Mouse (Mus musculus) heart, adult 2 months (tissue): Measurements from ENCODE around the gene Cntn3. TPM values are rescaled to one million over a fixed set of nuclear protein-coding genes. Genes with fewer than 3 reads are reported as not detected.
"Not testable (repeated sequence)": the region's sequence is repeated elsewhere in the genome, so short reads cannot be mapped to it uniquely, and the experiment has no call there.

ENCODE experiments used
- DNase-seq, 2 experiments: peaks; one replicate each; pipeline ENCODE4 v3.0.0; 2021
- H3K27ac ChIP-seq: fragments of 200-600 bp; 2 replicates; pipeline ENCODE4 v1.8.1; 2022
- H3K27me3 ChIP-seq: fragments of 200-500 bp; 2 replicates; pipeline ENCODE4 v1.6.1; 2012; ENCODE audit warnings: mild to moderate bottlenecking, low read length, inconsistent platforms, mixed read lengths; ENCODE audit not compliant: control insufficient read depth, insufficient read depth
- H3K36me3 ChIP-seq: fragments of 200-500 bp; 2 replicates; pipeline ENCODE4 v1.6.1; 2012; ENCODE audit warnings: low read length, inconsistent platforms; ENCODE audit not compliant: control insufficient read depth, insufficient read depth
- H3K4me1 ChIP-seq: fragments of 200-500 bp; 2 replicates; pipeline ENCODE4 v1.6.1; 2011; ENCODE audit warnings: low read length; ENCODE audit not compliant: control insufficient read depth, insufficient read depth
- H3K4me3 ChIP-seq: fragments of 200-600 bp; 2 replicates; pipeline ENCODE4 v1.8.1; 2022
- H3K79me2 ChIP-seq: fragments of 200-500 bp; replicated peaks from 2 replicates; pipeline ENCODE4 v1.6.1; 2012; ENCODE audit warnings: mild to moderate bottlenecking, inconsistent platforms, low read length, moderate library complexity, mixed read lengths; ENCODE audit not compliant: control insufficient read depth, insufficient read depth
- H3K9ac ChIP-seq: fragments of 200-500 bp; 2 replicates; pipeline ENCODE4 v1.6.1; 2012; ENCODE audit warnings: low read depth, mild to moderate bottlenecking, control low read depth, inconsistent platforms, low read length, mixed read lengths
- CTCF ChIP-seq: fragments of 200-600 bp; IDR thresholded peaks from 2 replicates; pipeline ENCODE4 v1.8.1; 2022; ENCODE audit warnings: antibody characterized with exemption, mild to moderate bottlenecking, moderate library complexity
- EP300 ChIP-seq: fragments of 200-500 bp; IDR thresholded peaks from 2 replicates; pipeline ENCODE4 v1.6.1; 2011; ENCODE audit warnings: low read depth, low read length, control low read depth; ENCODE audit not compliant: insufficient read depth
- POLR2A ChIP-seq: fragments of 200-500 bp; IDR thresholded peaks from 2 replicates; pipeline ENCODE4 v1.6.1; 2011; ENCODE audit warnings: mild to moderate bottlenecking, low read depth, low read length, control low read depth; ENCODE audit not compliant: insufficient read depth
- WGBS: fragments of 180-500 bp; shearing (Covaris S2); methylation state at CpG from one replicate; pipeline ENCODE4 v1.1.7; 2018; 5-methylcytosine and 5-hydroxymethylcytosine counted together
- intact Hi-C: fragments of 180-260 bp; cut with DNase I; formaldehyde crosslinking; loops from one replicate; pipeline ENCODE4 v1.15.1; 2025
- long read RNA-seq: library from polyadenylated mRNA; stranded (forward); transcript quantifications from one replicate; pipeline ENCODE4 v2.0.0, GENCODE M21; 2021
- polyA plus RNA-seq: library from polyadenylated mRNA; depleted of rRNA; stranded (reverse); fragments of >200 nt; gene quantifications from 2 replicates; pipeline ENCODE4 v1.2.3, GENCODE M21; 2012; rRNA removed
- total RNA-seq, 2 experiments: library from RNA; stranded (reverse); gene quantifications; 2 replicates each; pipeline ENCODE4 v1.2.3; 2021

Gene Cntn3
- not detected for total RNA-seq
- 0.03 and 0.04 TPM in 2 replicates for polyA plus RNA-seq
- long read RNA-seq: 0 reads

DNA sequence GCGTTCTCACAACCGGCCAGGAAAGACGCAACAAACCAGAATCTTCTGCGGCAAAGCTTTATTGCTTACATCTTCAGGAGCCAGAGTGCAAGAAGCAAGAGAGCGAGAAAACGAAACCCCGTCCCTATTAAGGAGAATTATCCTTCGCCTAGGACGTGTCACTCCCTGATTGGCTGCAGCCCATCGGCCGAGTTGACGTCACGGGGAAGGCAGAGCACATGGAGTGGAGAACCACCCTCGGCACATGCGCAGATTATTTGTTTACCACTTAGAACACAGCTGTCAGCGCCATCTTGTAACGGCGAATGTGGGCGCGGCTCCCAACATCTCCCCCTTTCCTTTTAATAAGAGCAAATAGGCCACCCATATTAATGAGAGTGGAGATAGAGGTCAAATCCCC is at the start of gene Cntn3:
TSS of gene Cntn3 (minus strand) at position 101 of the 400 bp plus-strand sequence.
- H3K4me3 ChIP-seq, intact Hi-C loops, H3K27me3 ChIP-seq, H3K36me3 ChIP-seq, DNase-seq, H3K9ac ChIP-seq, H3K4me1 ChIP-seq, H3K79me2 ChIP-seq, H3K27ac ChIP-seq: not testable (repeated sequence)
- 91% methylated on average over 7 of the region's 20 CpGs for WGBS

DNA sequence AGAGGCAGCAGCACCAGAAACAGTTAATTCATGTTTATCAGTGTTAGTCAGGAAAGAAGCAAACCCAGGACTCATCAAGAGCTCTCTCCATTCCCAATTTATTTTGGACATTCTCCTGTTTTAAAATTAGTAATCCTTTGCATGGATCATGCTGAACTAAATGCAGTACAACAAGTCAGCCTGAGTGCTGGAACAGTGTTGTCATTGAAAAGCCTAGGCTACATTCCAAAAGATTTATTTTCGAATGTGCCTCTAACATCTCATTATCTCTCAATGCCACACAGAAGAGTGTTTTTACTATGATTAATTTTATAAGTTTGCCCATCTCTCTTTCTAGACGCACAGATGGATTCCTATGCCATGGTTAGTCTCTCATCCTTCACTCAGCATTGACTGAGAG is 27.9 kb upstream of the Cntn3 start:
- WGBS: 41% methylated on average over 2 of the region's 2 CpGs
- no peaks in the 10 kb centered on the region for H3K79me2 ChIP-seq
- intact Hi-C loops: no loop called here

DNA sequence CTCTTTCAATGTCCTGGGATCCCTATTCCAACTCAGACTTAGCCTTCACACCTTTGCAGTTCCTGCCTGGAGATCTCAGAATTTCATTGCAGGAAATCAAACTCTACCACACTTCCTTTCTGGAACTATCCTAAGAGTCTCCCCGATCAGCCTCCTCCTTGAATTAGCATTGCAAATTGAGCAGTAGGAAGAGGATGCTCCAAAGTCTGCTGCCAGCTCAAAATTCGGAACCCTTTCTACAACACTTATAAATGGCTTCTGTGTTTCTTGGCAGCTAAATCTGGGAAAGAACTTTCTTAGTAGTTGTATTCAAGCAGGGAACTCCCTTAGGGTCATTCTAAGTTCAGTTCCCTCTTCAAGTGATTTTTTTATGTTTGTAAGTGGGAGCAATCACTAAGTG is 24.9 kb upstream of the Cntn3 start:
- H3K9ac ChIP-seq: no peak overlapping the region
- H3K36me3 ChIP-seq: no peaks in the 10 kb centered on the region
- DNase-seq: no peak
- no peak overlapping the region for H3K4me3 ChIP-seq
- intact Hi-C loops: no loop called here
- H3K4me1 ChIP-seq: no peaks in the 10 kb centered on the region
- 37% methylated on average over 2 of the region's 2 CpGs for WGBS
- H3K27ac ChIP-seq: no peak overlapping the region
- H3K79me2 ChIP-seq: no peaks in the 10 kb centered on the region
- no peaks in the 10 kb centered on the region for H3K27me3 ChIP-seq
- TF ChIP-seq CTCF (no peak), EP300 (no peak), POLR2A (no peak)

More for the DNA sequence above, 27.9 kb upstream of the Cntn3 start:
- H3K27ac ChIP-seq: no peak overlapping the region
- DNase-seq: no peak
- H3K9ac ChIP-seq: no peak overlapping the region
- H3K27me3 ChIP-seq: no peaks in the 10 kb centered on the region
- no peak overlapping the region for H3K4me3 ChIP-seq
- H3K36me3 ChIP-seq: no peaks in the 10 kb centered on the region
- TF ChIP-seq POLR2A (no peak), EP300 (no peak), CTCF (no peak)
- H3K4me1 ChIP-seq: no peaks in the 10 kb centered on the region

DNA sequence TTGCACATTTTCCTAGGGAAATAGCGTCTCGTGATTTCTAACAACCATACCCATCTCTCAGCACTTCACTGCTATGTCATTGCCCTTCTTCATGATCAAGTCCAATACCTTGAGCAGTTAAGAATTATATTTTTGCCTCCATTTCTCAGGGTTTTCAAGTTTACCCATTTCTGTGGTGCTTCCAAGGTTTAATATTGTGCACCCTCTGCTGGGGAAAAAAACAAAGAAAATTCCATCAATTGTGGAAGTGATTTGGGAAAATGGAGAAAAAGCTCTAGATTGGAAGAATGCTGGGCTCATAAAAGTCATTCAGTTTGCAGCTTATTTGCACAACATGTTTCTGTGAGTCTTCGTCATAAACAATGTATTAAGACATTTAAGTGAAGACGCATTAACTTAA is 17.2 kb upstream of the Cntn3 start:
- TF ChIP-seq POLR2A: no peak
- TF ChIP-seq CTCF: peak; percentile 15; the same call in 1 of the 2 replicates
- no peaks in the 10 kb centered on the region for H3K36me3 ChIP-seq
- no peaks in the 10 kb centered on the region for H3K27me3 ChIP-seq
- H3K79me2 ChIP-seq: no peaks in the 10 kb centered on the region
- intact Hi-C loops: no loop called here
- no peak for DNase-seq
- no peak overlapping the region for H3K9ac ChIP-seq
- no peak overlapping the region for H3K27ac ChIP-seq
- 87% methylated on average over 4 of the region's 4 CpGs for WGBS
- H3K4me1 ChIP-seq: no peaks in the 10 kb centered on the region
- H3K4me3 ChIP-seq: no peak overlapping the region

DNA sequence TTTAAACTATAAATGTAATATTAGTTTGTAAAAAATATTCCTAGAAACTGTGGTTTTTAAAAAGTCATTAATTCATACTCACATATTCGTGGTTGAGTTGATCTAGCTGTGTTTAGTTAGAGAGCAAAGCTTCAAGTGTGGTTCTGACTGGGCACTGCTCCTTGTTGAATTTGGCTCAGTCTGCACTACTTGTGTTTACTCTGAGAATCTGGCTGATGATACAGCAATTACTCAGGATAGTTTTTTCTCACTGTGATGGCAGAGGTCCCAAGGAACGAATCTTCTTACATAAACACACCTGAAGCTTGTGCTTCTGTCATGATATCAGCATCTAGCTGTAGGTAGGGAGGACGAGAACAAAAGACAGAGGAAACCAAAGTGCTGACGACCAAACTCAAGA is 16.4 kb upstream of the Cntn3 start:
- TF ChIP-seq POLR2A: no peak
- no peak for TF ChIP-seq EP300
- TF ChIP-seq CTCF: no peak
- H3K4me3 ChIP-seq: no peak overlapping the region
- H3K4me1 ChIP-seq: no peaks in the 10 kb centered on the region
- intact Hi-C loops: no loop called here
- H3K27ac ChIP-seq: no peak overlapping the region
- no peaks in the 10 kb centered on the region for H3K27me3 ChIP-seq
- no peaks in the 10 kb centered on the region for H3K36me3 ChIP-seq
- no peak for DNase-seq
- H3K9ac ChIP-seq: no peak overlapping the region
- H3K79me2 ChIP-seq: no peaks in the 10 kb centered on the region
- 42% methylated on average over 4 of the region's 4 CpGs for WGBS

DNA sequence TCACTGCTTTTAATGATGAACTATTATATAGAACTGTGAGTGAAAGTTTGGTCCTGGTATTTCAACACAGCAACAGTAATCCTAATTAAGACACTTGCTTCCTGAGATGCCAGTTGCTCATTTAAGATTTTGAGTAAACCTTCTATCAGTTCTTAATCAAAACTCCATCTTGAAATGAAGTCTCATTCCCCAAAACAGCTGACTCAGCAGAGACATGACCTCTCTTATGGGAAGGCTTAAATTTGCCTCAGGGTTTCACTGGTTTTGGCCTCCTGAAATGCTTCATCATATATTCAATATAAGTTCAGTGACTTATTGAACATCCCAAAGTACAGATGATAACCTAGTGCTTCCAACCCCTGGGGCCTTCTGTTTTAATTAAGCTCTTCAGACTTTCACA is 13.2 kb upstream of the Cntn3 start:
- Histone ChIP-seq H3K79me2 (no peaks in the 10 kb centered on the region), H3K4me1 (no peaks in the 10 kb centered on the region), H3K27ac (no peak overlapping the region), H3K9ac (no peak overlapping the region), H3K4me3 (no peak overlapping the region), H3K27me3 (no peaks in the 10 kb centered on the region), H3K36me3 (no peaks in the 10 kb centered on the region)
- DNase-seq: no peak
- no peak for TF ChIP-seq EP300
- TF ChIP-seq CTCF: no peak
- TF ChIP-seq POLR2A: no peak
- intact Hi-C loops: no loop called here

DNA sequence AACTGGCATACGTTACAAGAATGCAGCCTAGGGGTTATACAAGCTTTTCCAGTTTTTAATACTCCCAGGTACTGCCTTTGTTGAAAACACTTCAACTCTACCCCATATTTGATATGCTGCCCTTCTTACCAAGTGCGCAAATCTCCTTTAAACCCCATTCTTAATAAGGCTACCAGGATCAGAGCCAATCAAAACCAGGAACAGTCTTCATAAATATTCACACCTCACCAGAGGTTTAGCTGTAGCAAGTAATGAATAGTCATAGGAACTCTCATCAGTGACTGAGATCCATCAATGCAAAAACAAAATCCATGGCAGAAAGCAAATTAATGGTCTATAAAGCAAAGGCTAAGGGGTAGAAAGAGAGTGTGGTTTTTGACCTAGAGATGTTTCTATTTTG is 10.7 kb upstream of the Cntn3 start:
- 72% methylated on average over 2 of the region's 2 CpGs for WGBS
- H3K9ac ChIP-seq: no peak overlapping the region
- intact Hi-C loops: no loop called here
- H3K4me1 ChIP-seq: no peaks in the 10 kb centered on the region
- H3K27me3 ChIP-seq: no peaks in the 10 kb centered on the region
- no peaks in the 10 kb centered on the region for H3K79me2 ChIP-seq
- no peak overlapping the region for H3K4me3 ChIP-seq
- DNase-seq: no peak
- no peaks in the 10 kb centered on the region for H3K36me3 ChIP-seq
- no peak for TF ChIP-seq POLR2A
- TF ChIP-seq EP300: no peak
- no peak for TF ChIP-seq CTCF
- no peak overlapping the region for H3K27ac ChIP-seq
